Mouse (Mus musculus) large intestine, adult 2 months (tissue): ENCODE results near the gene Hspg2. TPM values are rescaled to one million over a fixed set of nuclear protein-coding genes. Genes with fewer than 3 reads are reported as not detected.

Experiments used
- DNase-seq: peaks from one replicate; pipeline ENCODE4 v3.0.0-alpha.2; 2012; ENCODE audit warnings: low read depth, low spot score
- WGBS: fragments of 180-500 bp; shearing (Covaris S2); methylation state at CpG from one replicate; pipeline ENCODE4 v1.1.7; 2018; 5-methylcytosine and 5-hydroxymethylcytosine counted together
- polyA plus RNA-seq: library from polyadenylated mRNA; depleted of rRNA; stranded (reverse); fragments of >200 nt; gene quantifications from 2 replicates; pipeline ENCODE4 v1.2.3, GENCODE M21; 2012

Hspg2 gene
- polyA plus RNA-seq, 1 experiment = 19.7 TPM

DNA sequence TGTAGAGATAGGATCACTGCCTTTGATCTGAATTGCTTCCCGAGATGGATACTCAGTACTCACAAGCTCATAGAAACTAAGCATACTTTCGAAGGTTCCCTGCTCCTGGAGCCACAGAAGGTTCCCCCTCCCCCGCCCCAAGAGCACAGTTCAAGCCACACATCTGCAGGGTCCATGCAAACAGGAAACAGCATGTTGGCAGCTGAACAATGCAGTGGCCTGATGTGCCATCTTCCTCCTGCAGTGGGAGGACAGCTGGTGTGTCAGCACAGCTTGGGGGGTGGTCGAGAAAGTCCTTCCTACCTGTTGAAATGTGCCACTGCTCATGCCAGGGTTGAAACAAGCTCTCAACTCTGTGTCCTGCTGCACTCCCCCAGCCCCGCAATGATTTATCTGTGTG lies 9.7 kb upstream of the Hspg2 start:
- 36% methylated on average over 5 of the region's 5 CpGs for WGBS
- no peak for DNase-seq

- no peak for DNase-seq
- 89% methylated on average over 14 of the region's 14 CpGs for WGBS
These were observed 7.9 kb upstream of the Hspg2 start for GRCm38 (mm10) chr4:137460676-137461075.

DNA sequence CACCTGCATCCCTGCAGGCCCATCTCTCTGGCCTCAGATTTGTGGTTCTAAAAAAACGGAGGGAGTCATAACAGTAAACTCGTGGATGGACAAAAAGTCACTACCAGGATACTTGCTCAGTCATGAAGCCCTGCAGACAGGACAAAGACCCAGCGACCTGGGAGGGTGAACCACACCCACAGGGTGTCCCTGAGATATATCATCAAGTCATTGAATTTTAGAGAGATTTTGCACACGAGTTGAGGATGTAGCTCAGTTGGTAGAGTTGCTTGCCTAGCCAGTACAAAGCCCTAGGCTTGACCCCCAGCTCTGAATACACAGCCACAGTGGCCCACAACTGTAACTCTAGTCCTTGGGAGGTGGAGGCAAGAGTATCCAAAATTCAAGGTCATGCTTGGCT lies 7.4 kb upstream of the Hspg2 start:
- WGBS = 78% methylated on average over 4 of the region's 4 CpGs
- DNase-seq = no peak

GRCm38 (mm10) chr4:137461981-137462690 lies 6.4 kb upstream of the Hspg2 start:
- 38% methylated on average over 16 of the region's 16 CpGs for WGBS

DNA sequence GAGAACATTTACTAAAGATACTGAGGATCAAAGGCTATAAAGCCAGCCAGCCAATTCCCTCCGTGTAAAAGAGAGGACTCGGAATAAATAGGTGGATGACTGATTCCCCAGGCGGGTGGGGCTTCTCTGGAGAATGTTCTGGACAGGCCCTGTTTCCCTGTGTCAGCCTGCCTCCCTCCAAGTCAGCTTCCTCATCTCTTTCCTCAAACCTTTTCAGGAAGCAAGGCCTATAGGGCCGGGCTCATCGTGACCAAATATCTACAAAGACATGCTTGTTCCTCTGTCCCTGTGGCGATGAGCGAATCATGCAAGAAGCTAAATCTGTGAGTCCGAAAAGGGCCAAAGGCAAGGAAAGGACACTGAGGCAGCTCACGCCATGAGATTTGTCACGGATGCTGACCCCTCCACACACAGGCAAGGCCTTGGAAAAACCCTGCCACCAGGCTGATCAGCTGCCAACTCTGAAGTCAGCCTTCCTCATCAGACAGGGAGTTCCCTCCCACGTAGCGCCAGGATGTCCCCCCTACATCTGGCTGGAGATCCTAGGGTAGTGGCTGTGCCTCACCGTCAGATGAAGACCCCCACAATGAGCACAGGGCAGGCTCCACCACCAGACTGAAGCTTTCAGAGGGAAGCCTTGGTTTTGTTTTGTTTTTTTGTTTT lies 3.3 kb upstream of the Hspg2 start:
- no peak for DNase-seq
- 55% methylated on average over 13 of the region's 13 CpGs for WGBS

More at GRCm38 (mm10) chr4:137461981-137462690, 6.4 kb upstream of the Hspg2 start:
- DNase-seq = no peak

GRCm38 (mm10) chr4:137466991-137467390 lies 1.6 kb upstream of the Hspg2 start:
- DNase-seq = no peak
- 87% methylated on average over 4 of the region's 4 CpGs for WGBS

- DNase-seq = no peak
- WGBS = 91% methylated on average over 2 of the region's 2 CpGs
These were observed 1.0 kb upstream of the Hspg2 start for GRCm38 (mm10) chr4:137467525-137467924.

- no peak for DNase-seq
- 4% methylated on average over 20 of the region's 20 CpGs for WGBS
These were observed 694 bp downstream of the Hspg2 start for GRCm38 (mm10) chr4:137469081-137469844.

GRCm38 (mm10) chr4:137469845-137470692 lies 1.5 kb downstream of the Hspg2 start:
- 41% methylated on average over 15 of the region's 15 CpGs for WGBS
- DNase-seq = no peak

DNA sequence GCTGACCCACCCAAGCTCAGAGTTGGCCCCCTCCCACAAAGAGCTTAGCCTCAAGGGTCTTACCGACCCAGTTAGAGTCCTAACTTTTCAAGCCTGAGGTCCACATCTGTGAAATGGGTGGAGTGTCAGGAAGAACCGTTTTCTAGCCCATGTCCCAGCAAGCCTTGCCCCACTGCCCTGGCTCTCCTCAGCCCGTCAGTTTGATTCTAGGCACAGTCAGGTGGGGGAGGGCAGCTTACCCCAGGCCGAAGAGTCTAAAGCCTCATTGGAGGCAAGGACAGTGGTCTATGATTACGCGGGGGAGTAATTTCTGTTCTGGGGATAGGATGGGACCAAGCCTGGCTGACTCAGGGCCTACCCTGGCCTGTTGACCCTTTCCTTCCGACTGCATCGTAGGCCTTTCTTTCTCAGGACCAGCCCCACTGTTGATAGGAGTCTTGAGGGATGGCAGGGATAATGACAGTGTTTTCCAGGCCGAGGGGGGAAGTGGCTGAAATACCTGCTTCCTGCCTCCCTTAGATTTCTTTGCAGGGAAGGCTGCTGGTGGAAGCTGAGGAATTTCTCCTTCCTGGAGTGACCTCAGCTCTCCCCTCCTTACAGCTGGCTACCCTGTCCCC lies 2.2 kb downstream of the Hspg2 start:
- DNase-seq = no peak
- whole genome bisulfite sequencing = 67% methylated on average over 9 of the region's 9 CpGs

- no peak for DNase-seq
- 72% methylated on average over 8 of the region's 8 CpGs for WGBS
These were observed 2.8 kb downstream of the Hspg2 start for GRCm38 (mm10) chr4:137471326-137471725.

GRCm38 (mm10) chr4:137473240-137473639 lies 4.7 kb downstream of the Hspg2 start:
- WGBS = 71% methylated on average over 8 of the region's 8 CpGs
- no peak for DNase-seq

DNA sequence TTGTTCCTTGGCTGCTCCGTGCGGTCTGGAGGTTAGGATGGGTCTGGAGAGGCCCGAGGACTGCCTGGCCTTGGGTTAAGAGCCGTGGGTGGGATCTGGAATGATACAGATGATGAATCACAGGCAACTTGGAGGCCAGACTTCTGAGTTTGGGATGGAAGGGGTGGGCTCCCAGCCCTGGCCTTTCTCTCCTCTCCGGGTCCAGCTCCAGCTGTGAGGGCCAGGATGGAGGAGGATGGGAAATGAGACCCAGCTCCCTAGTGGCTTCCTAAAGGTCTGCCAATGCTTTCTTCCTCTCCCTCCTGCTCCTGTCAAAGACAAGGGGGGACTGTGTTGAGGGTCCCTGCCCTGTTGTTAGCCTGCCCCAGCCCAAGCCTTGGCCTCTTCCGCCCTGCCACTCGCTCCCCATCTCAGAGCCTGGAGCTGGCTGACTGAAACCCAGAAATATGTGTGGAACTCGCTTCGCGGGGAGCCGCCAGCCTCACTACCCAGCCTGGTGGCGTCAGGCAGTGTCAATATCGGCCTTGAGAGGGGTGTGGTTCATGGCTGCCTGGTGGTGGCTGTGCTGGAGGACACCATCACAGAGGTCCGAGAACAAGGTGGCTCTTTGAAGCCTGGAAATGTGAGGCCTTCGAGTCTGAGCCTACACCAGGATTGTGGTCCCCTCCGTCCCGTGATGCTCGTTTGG lies 5.3 kb downstream of the Hspg2 start:
- WGBS = 56% methylated on average over 18 of the region's 18 CpGs
- no peak for DNase-seq

- 82% methylated on average over 7 of the region's 7 CpGs for WGBS
- DNase-seq = no peak
These were observed 6.1 kb downstream of the Hspg2 start for GRCm38 (mm10) chr4:137474694-137475093.

DNA sequence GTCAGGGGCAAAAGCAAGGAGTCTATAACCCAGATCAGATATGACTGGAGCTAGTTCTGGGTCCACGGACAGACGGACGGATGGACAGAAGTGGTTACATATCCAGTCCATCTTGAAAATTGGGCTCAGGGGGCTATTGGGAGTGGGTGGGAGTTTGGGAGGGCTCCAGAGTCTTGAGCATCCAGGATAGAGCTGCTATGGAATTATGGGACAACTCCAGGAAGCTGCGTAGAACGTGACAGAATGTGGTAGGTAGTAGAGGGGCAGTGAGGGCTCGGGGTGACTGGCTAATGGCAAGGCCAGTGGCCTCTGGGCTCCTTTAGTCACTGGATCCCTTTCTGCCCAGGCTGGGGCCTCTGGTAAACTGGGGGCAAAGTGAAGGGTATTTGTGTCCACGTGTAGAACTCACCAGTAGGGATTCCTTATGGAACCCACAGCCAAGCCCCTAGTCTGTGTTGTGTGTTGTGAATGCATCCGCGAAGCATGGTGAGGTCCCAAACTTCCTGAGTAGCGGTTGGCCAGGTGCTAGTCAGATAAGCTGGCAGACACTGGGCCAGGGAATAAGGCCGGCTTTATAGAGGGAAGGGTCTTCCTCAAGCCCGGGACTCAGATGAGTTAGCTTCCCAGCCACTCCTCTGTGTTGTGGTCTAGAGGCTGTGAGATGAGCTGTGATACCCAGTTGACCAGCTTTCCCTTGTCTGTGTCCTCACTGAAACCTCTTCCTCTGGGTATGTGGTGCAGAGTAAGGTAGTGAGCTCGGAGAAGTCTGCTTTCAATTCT lies 6.9 kb downstream of the Hspg2 start:
- 63% methylated on average over 13 of the region's 13 CpGs for WGBS
- DNase-seq = no peak

- no peak for DNase-seq
- 10% methylated on average over 10 of the region's 10 CpGs for WGBS
These were observed 7.6 kb downstream of the Hspg2 start for GRCm38 (mm10) chr4:137476065-137476760.

DNA sequence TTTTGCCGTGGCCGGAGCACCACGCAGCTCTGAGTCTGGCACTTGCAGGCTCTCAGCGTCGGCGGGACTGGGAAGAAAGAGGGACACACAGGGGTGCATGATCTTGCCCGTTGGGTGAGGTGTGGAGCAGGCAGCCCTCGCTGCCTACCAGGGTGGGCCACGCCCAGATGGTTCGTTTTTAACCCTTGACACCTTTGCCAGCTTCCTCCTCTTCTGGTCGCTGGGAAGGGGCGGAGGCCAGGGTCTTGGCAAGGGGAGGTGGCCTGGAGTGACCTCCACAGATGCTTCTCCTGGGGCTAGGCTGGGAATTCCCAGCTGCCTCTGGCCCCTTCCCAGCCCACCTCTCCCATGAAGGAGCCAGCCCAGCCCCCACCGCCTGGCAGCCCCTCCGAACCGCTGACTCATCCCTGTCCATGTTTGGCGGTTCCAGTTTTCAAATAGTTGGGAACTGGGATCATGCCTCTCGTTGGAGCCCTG lies 8.2 kb downstream of the Hspg2 start:
- 7% methylated on average over 17 of the region's 17 CpGs for WGBS
- DNase-seq = no peak
